Mouse (Mus musculus): ENCODE measurements around the gene Barhl1.

The Barhl1 gene

GRCm38 (mm10) chr2:28875554-28875953 is 40.9 kb downstream of the Barhl1 start:
- ATAC-seq (ENCODE audit: insufficient number of reproducible peaks, low FRiP score, low TSS enrichment): no peak

DNA sequence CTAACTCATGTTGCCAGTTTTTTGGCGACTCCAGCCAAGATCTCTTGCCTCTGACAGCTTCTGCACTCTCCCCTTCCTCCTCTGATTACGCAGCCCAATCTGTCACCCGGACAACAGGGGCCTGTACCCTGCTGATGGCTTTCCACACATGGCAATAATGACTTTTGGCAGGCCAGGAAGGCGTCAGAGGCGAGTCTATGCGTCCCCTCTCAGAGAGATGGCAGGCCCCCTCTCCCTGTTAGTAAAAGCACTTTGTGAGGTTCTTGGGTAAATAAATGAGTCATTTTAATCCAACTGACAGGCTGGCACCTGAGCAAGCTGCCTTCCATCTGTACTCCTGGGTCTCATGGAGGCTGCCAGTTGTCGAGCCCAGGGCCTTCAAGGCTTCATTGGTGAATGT is 49.0 kb downstream of the Barhl1 start:
- ATAC-seq (ENCODE audit: insufficient number of reproducible peaks, low FRiP score, low TSS enrichment): peak; percentile 80

DNA sequence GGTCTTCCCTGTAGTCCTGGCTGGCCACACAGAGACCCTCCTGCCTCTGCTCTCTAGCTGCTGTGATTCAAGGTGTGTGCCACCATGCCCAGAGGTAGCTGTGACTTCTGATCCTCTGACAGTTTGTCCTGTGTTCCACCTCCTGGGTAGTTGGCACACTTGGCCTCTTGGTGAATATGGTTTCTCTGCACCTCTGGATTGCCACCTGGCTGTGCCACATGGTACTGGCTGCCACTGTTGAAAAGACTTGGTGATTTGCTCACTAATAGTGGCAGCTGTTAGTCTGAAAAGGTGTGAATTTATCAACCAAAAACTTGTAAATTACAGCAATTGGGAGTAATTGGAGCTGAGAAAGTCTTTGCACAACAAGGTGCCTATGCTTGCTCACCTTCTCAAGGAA is 52.6 kb downstream of the Barhl1 start:
- ATAC-seq (ENCODE audit: insufficient number of reproducible peaks, low FRiP score, low TSS enrichment): no peak

- no peak for ATAC-seq (ENCODE audit: insufficient number of reproducible peaks, low FRiP score, low TSS enrichment)
Observed at GRCm38 (mm10) chr2:28860678-28861423, 55.6 kb downstream of the Barhl1 start.

DNA sequence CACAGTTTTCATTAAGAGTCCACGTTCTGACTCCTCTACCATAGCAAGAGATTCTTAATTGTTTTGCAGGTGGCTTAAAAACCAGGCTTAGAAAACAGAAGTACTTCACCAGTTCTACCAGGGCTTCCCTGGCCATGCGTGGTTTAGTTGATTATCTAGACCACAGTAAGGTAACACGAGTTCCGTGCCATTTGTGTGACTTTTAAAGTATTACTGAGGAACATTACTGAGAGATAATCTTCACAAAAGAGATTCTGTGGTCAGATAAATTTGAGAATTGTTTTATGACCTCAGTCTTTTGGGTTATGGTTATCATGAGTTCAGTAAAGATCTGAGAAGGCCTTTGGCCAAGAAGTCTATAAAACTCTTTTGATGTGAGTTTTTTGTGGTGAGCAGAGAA is 57.2 kb downstream of the Barhl1 start:
- ATAC-seq (ENCODE audit: insufficient number of reproducible peaks, low FRiP score, low TSS enrichment): no peak
